In genomic region chr4:32860184-32860965, GRCm38 (mm10) we compare ENCODE assay signal across 9 mouse cellular contexts.
A peak's percentile ranks its signal among the peaks of the same experiment; 100 is the strongest.
DNase-seq lines count a peak whose midpoint lies in the region; ATAC-seq lines count a peak whose summit lies in the region.
"Had no signal": no experiment of that assay in that cellular context is flagged by ENCODE, and none has a peak within 500 bp of the region (broad histone marks: within the 10 kb centered on the region; RNA-seq: fewer than 3 reads in every experiment).

No protein-coding gene starts in this region.

- intact Hi-C loops in left cerebral cortex, postnatal 14 days (cut with DNase I) = loop anchor here (5.0 kb wide), 2 partner anchors 58 to 87 kb away; partner anchors contain the start of gene Lyrm2

- H3K4me3 ChIP-seq in hindbrain, embryonic 11.5 days (ENCODE audit: low read depth, low read length) = no peak overlapping the region
- H3K4me3 ChIP-seq in neural tube, embryonic 15.5 days (replicated peaks) = peak overlapping the region; percentile 17; the same call in 1 of the 2 replicates

- no peaks in the 10 kb centered on the region for H3K36me3 ChIP-seq in hindbrain, embryonic 11.5 days (ENCODE audit: control insufficient read depth, insufficient read depth, low read length)
- H3K36me3 ChIP-seq in neural tube, embryonic 15.5 days = no peaks in the 10 kb centered on the region

- H3K27ac ChIP-seq in hindbrain, embryonic 11.5 days (ENCODE audit: low read depth, low read length) = peak overlapping the region; percentile 65; the same call in 1 of the 2 replicates
- H3K27ac ChIP-seq in neural tube, embryonic 15.5 days (replicated peaks) = peak overlapping the region; percentile 67

- DNase-seq in frontal cortex, postnatal 25 days (ENCODE audit: low spot score in 2 of 2) = no peak
- peak; percentile 49 for DNase-seq in hindbrain, embryonic 11.5 days (ENCODE audit: low spot score)
- peak; percentile 65 to 82 for DNase-seq in left cerebral cortex, postnatal 14 days (ENCODE audit: low spot score in 2 of 2)
- no peak for DNase-seq in thymus, adult 18-20 months
- DNase-seq: lung, postnatal 14 days had no signal

- 53% methylated on average over 18 of the region's 18 CpGs for WGBS in hindbrain, embryonic 11.5 days
- WGBS in neural tube, embryonic 15.5 days = 30% methylated on average over 18 of the region's 18 CpGs

- H3K4me2 ChIP-seq in hindbrain, embryonic 11.5 days (replicated peaks; ENCODE audit: low read depth, low read length) = 0 out of 2 replicates have a peak overlapping the region, but pooled peaks have one; percentile 17
- peak overlapping the region; percentile 41 for H3K4me2 ChIP-seq in neural tube, embryonic 15.5 days

- ATAC-seq in frontal cortex, adult (ENCODE audit: low TSS enrichment) = peak; percentile 25; the same call in 1 of the 2 replicates
- ATAC-seq in hindbrain, embryonic 11.5 days (ENCODE audit: low FRiP score) = peak; percentile 36; the same call in 1 of the 2 replicates
- ATAC-seq in neural tube, embryonic 15.5 days (ENCODE audit: low FRiP score) = peak; percentile 25; the same call in 1 of the 2 replicates
- ATAC-seq in erythroblast, adult 5-6 weeks (replicated peaks; ENCODE audit: low FRiP score, poor library complexity, severe bottlenecking) = no peak
- no peak for ATAC-seq in megakaryocyte-erythroid progenitor cell, adult 5-6 weeks (replicated peaks; ENCODE audit: low FRiP score, low TSS enrichment, poor library complexity, severe bottlenecking)

- no peaks in the 10 kb centered on the region for H3K27me3 ChIP-seq in hindbrain, embryonic 11.5 days (ENCODE audit: control insufficient read depth, insufficient read depth, low read length)
- H3K27me3 ChIP-seq in neural tube, embryonic 15.5 days (replicated peaks) = no peaks in the 10 kb centered on the region

- peaks cover 14% of the 10 kb centered on the region for H3K4me1 ChIP-seq in hindbrain, embryonic 11.5 days (replicated peaks; ENCODE audit: control insufficient read depth, insufficient read depth, low read length)
- peaks cover 54% of the 10 kb centered on the region for H3K4me1 ChIP-seq in neural tube, embryonic 15.5 days

- H3K9me3 ChIP-seq in hindbrain, embryonic 11.5 days (ENCODE audit: control insufficient read depth, low read length) = no peaks in the 10 kb centered on the region
- H3K9me3 ChIP-seq in neural tube, embryonic 15.5 days (replicated peaks) = no peaks in the 10 kb centered on the region

- H3K9ac ChIP-seq in hindbrain, embryonic 11.5 days (ENCODE audit: low read depth, low read length) = peak overlapping the region; percentile 31; the same call in 1 of the 2 replicates
- H3K9ac ChIP-seq in neural tube, embryonic 15.5 days (replicated peaks) = 0 out of 2 replicates have a peak overlapping the region, but pooled peaks have one; percentile 6

Comparison
In these comparisons a context has a peak if more than half of its experiments do, and no peak if none do; other contexts are left out.
1. ATAC-seq: peak in frontal cortex, adult (single experiment), hindbrain, embryonic 11.5 days (single experiment) and neural tube, embryonic 15.5 days (single experiment); none in erythroblast, adult 5-6 weeks (single experiment) and megakaryocyte-erythroid progenitor cell, adult 5-6 weeks (single experiment).
2. DNase-seq: peak in hindbrain, embryonic 11.5 days (single experiment) and left cerebral cortex, postnatal 14 days (2 of 2); none in frontal cortex, postnatal 25 days (0 of 2) and thymus, adult 18-20 months (0 of 2).